Comparison of ENCODE assay signal across 13 mouse cellular contexts in genomic region chr5:45943970-45944369, GRCm38 (mm10).
"Had no signal": no experiment of that assay in that cellular context is flagged by ENCODE, and none has a peak within 500 bp of the region (broad histone marks: within the 10 kb centered on the region; RNA-seq: fewer than 3 reads in every experiment).

No protein-coding gene starts in this region.

- ATAC-seq: lung, postnatal 0 days had no signal

- H3K9me3 ChIP-seq: limb, embryonic 10.5 days; liver, embryonic 15.5 days; neural tube, embryonic 12.5 days had no signal

- H3K36me3 ChIP-seq: limb, embryonic 10.5 days; liver, embryonic 15.5 days; neural tube, embryonic 12.5 days had no signal

- H3K4me3 ChIP-seq: layer of hippocampus, adult 2 months; left cerebral cortex, adult 2 months; limb, embryonic 10.5 days; liver, embryonic 15.5 days; neural tube, embryonic 12.5 days had no signal

- H3K4me1 ChIP-seq: limb, embryonic 10.5 days; liver, embryonic 15.5 days; neural tube, embryonic 12.5 days had no signal

- H3K27ac ChIP-seq: layer of hippocampus, adult 2 months; left cerebral cortex, adult 2 months; limb, embryonic 10.5 days; liver, embryonic 15.5 days; neural tube, embryonic 12.5 days; stomach, postnatal 0 days had no signal

- DNase-seq: kidney, postnatal 10 days; kidney, postnatal 4 days; lung, adult 2 months; lung, postnatal 36 days; thymus, postnatal 4 days had no signal

- H3K9ac ChIP-seq: liver, embryonic 15.5 days; neural tube, embryonic 12.5 days had no signal

- H3K4me2 ChIP-seq: liver, embryonic 11.5 days; liver, embryonic 15.5 days; neural tube, embryonic 12.5 days had no signal

- H3K27me3 ChIP-seq: liver, embryonic 15.5 days; neural tube, embryonic 12.5 days had no signal
